In genomic region chr9:121285341-121286324, GRCm38 (mm10) we compare ENCODE assay signal across 7 mouse cellular contexts. TPM values are rescaled to one million over a fixed set of nuclear protein-coding genes. Genes with fewer than 3 reads are reported as not detected.
DNase-seq lines count a peak whose midpoint lies in the region; ATAC-seq and TF ChIP-seq lines count a peak whose summit lies in the region.

No protein-coding gene starts in this region.

- H3K4me3 ChIP-seq in ES-Bruce4 (ENCODE audit: low read depth, low read length): peak overlapping the region; percentile 69
- H3K4me3 ChIP-seq in embryonic facial prominence, embryonic 15.5 days (replicated peaks): peak overlapping the region; percentile 47
- H3K4me3 ChIP-seq in heart, embryonic 14.5 days (ENCODE audit: control insufficient read depth in 1 of 2, insufficient read depth in 1 of 2, low read depth in 1 of 2, low read length in 2 of 2): peak overlapping the region; percentile 48 to 67
- peak overlapping the region; percentile 50 for H3K4me3 ChIP-seq in kidney, embryonic 16.5 days (ENCODE audit: low read length)

- TF ChIP-seq CTCF in ES-Bruce4 (IDR thresholded peaks at IDR 0.05; ENCODE audit: low read depth, low read length): no peak

- peak overlapping the region; percentile 34; the same call in 1 of the 2 replicates for H3K9ac ChIP-seq in ES-Bruce4 (ENCODE audit: low read depth, poor library complexity, severe bottlenecking)
- H3K9ac ChIP-seq in embryonic facial prominence, embryonic 15.5 days: peak overlapping the region; percentile 44
- H3K9ac ChIP-seq in heart, embryonic 14.5 days (ENCODE audit: low read length): peak overlapping the region; percentile 72
- H3K9ac ChIP-seq in kidney, embryonic 16.5 days (replicated peaks; ENCODE audit: low read length): peak overlapping the region; percentile 57

- H3K27ac ChIP-seq in ES-Bruce4 (ENCODE audit: insufficient read depth, low read length): no peak overlapping the region
- no peak overlapping the region for H3K27ac ChIP-seq in embryonic facial prominence, embryonic 15.5 days (replicated peaks)
- H3K27ac ChIP-seq in heart, embryonic 14.5 days (replicated peaks in 1 of 2; ENCODE audit: control insufficient read depth in 1 of 2, insufficient read depth in 1 of 2, low read depth in 2 of 2, low read length in 2 of 2): peak overlapping the region; percentile 42 to 50; a peak in 2 of 4 replicates
- peak overlapping the region; percentile 2 for H3K27ac ChIP-seq in kidney, embryonic 16.5 days (ENCODE audit: low read length)

- H3K9me3 ChIP-seq in ES-Bruce4 (replicated peaks; ENCODE audit: control insufficient read depth, insufficient read depth, low read length, poor library complexity, severe bottlenecking): peaks cover 8% of the 10 kb centered on the region
- H3K9me3 ChIP-seq in embryonic facial prominence, embryonic 15.5 days (replicated peaks): no peaks in the 10 kb centered on the region
- peaks cover 12% of the 10 kb centered on the region for H3K9me3 ChIP-seq in heart, embryonic 14.5 days (ENCODE audit: control insufficient read depth, low read length)
- peaks cover 17% of the 10 kb centered on the region for H3K9me3 ChIP-seq in kidney, embryonic 16.5 days (ENCODE audit: low read length)

- peak; percentile 62 to 73 for DNase-seq in adrenal gland, adult 18-20 months (ENCODE audit: low spot score in 2 of 2)
- DNase-seq in lung, postnatal 14 days: peak; percentile 71
- DNase-seq in retina, postnatal 1 day: peak; percentile 73

- no peaks in the 10 kb centered on the region for H3K4me1 ChIP-seq in ES-Bruce4 (ENCODE audit: control insufficient read depth, insufficient read depth, low read length)
- peaks cover 5% of the 10 kb centered on the region; the same call in 1 of the 2 replicates for H3K4me1 ChIP-seq in embryonic facial prominence, embryonic 15.5 days
- peaks cover 0 to 4% of the 10 kb centered on the region in 2 experiments; a peak in 1 of 4 replicates for H3K4me1 ChIP-seq in heart, embryonic 14.5 days (ENCODE audit: control insufficient read depth in 2 of 2, insufficient read depth in 2 of 2, low read length in 2 of 2)
- H3K4me1 ChIP-seq in kidney, embryonic 16.5 days (ENCODE audit: insufficient read depth, low read length): peaks cover 3% of the 10 kb centered on the region; the same call in 1 of the 2 replicates

- peak; percentile 79; the same call in 1 of the 2 replicates for ATAC-seq in embryonic facial prominence, embryonic 15.5 days (ENCODE audit: insufficient number of reproducible peaks, low FRiP score, low TSS enrichment, low read depth)
- peak; percentile 50; the same call in 1 of the 2 replicates for ATAC-seq in heart, embryonic 14.5 days (ENCODE audit: insufficient number of reproducible peaks, insufficient read depth, low FRiP score, low read depth)
- peak; percentile 93 for ATAC-seq in kidney, embryonic 16.5 days (ENCODE audit: low FRiP score, low TSS enrichment)

- no peak for TF ChIP-seq EP300 in ES-Bruce4 (IDR thresholded peaks at IDR 0.05; ENCODE audit: insufficient read depth, low read depth, low read length)

- no peaks in the 10 kb centered on the region for H3K36me3 ChIP-seq in ES-Bruce4 (ENCODE audit: control insufficient read depth, insufficient read depth, low read length, poor library complexity, severe bottlenecking)
- H3K36me3 ChIP-seq in embryonic facial prominence, embryonic 15.5 days: no peaks in the 10 kb centered on the region
- H3K36me3 ChIP-seq in heart, embryonic 14.5 days (ENCODE audit: control insufficient read depth, insufficient read depth, low read length): no peaks in the 10 kb centered on the region
- 0 out of 2 replicates have a peak, but pooled peaks cover 3% of the 10 kb centered on the region for H3K36me3 ChIP-seq in kidney, embryonic 16.5 days (ENCODE audit: insufficient read depth, low read length)

- no peaks in the 10 kb centered on the region for H3K27me3 ChIP-seq in ES-Bruce4 (ENCODE audit: control insufficient read depth, insufficient read depth, low read length, poor library complexity, severe bottlenecking)
- H3K27me3 ChIP-seq in embryonic facial prominence, embryonic 15.5 days: no peaks in the 10 kb centered on the region
- H3K27me3 ChIP-seq in heart, embryonic 14.5 days (ENCODE audit: control insufficient read depth, insufficient read depth, low read length): no peaks in the 10 kb centered on the region
- no peaks in the 10 kb centered on the region for H3K27me3 ChIP-seq in kidney, embryonic 16.5 days (ENCODE audit: insufficient read depth, low read length)

- 13% methylated on average over 29 of the region's 29 CpGs for WGBS in embryonic facial prominence, embryonic 15.5 days
- 18% methylated on average over 29 of the region's 29 CpGs for whole genome bisulfite sequencing in heart, embryonic 14.5 days
- 16% methylated on average over 29 of the region's 29 CpGs for WGBS in kidney, embryonic 16.5 days

- peak overlapping the region; percentile 62 for H3K4me2 ChIP-seq in embryonic facial prominence, embryonic 15.5 days (replicated peaks)
- peak overlapping the region; percentile 75 for H3K4me2 ChIP-seq in heart, embryonic 14.5 days (ENCODE audit: low read length)
- peak overlapping the region; percentile 58 for H3K4me2 ChIP-seq in kidney, embryonic 16.5 days (replicated peaks; ENCODE audit: low read depth, low read length)

- TF ChIP-seq POLR2A in ES-Bruce4 (IDR thresholded peaks at IDR 0.05; ENCODE audit: insufficient read depth, low read length): no peak

RNA-seq across cellular contexts. Expression of gene Ulk4, which starts 8.6 kb away (rescaled TPM):
- polyA plus RNA-seq in ES-Bruce4 (2011; ENCODE audit: insufficient read depth, insufficient read length, low read depth, missing spikeins): 3.1 and 3.3 TPM in 2 replicates
- total RNA-seq in adrenal gland, adult 18-20 months (2021): 1 to 10 TPM; 1.2 to 2.2 TPM
- polyA plus RNA-seq in embryonic facial prominence, embryonic 15.5 days (2015; fragmentation: Nextera tagmentation; extraction: Ambion mirVana): 143 and 159 TPM in 2 replicates
- polyA plus RNA-seq in heart, embryonic 14.5 days (2014; fragmentation: Nextera tagmentation; extraction: Ambion mirVana): 87.5 and 95.4 TPM in 2 replicates
- polyA plus RNA-seq in kidney, embryonic 16.5 days (2015; fragmentation: Nextera tagmentation; extraction: Ambion mirVana): 144 and 148 TPM in 2 replicates

RNA-seq across cellular contexts. Expression of gene Trak1, which starts 11.7 kb away (rescaled TPM):
- 40.3 and 44.1 TPM in 2 replicates for polyA plus RNA-seq in ES-Bruce4 (2011; ENCODE audit: insufficient read depth, insufficient read length, low read depth, missing spikeins)
- 10 to 100 TPM; 75.7 to 96.6 TPM for total RNA-seq in adrenal gland, adult 18-20 months (2021)
- 28.4 and 28.9 TPM in 2 replicates for polyA plus RNA-seq in embryonic facial prominence, embryonic 15.5 days (2015; fragmentation: Nextera tagmentation; extraction: Ambion mirVana)
- 41.3 and 42.1 TPM in 2 replicates for polyA plus RNA-seq in heart, embryonic 14.5 days (2014; fragmentation: Nextera tagmentation; extraction: Ambion mirVana)
- 16.2 and 17.7 TPM in 2 replicates for polyA plus RNA-seq in kidney, embryonic 16.5 days (2015; fragmentation: Nextera tagmentation; extraction: Ambion mirVana)

Comparison
In these comparisons a context has a peak if more than half of its experiments do, and no peak if none do; other contexts are left out.
1. H3K27ac ChIP-seq: peak in heart, embryonic 14.5 days (2 of 2) and kidney, embryonic 16.5 days (single experiment); none in ES-Bruce4 (single experiment) and embryonic facial prominence, embryonic 15.5 days (single experiment).
2. RNA of gene Ulk4, which starts 8.6 kb away (polyA plus RNA-seq): 144 to 148 TPM in kidney, embryonic 16.5 days, 143 to 159 TPM in embryonic facial prominence, embryonic 15.5 days and 87.5 to 95.4 TPM in heart, embryonic 14.5 days; 3.1 to 3.3 TPM in ES-Bruce4; every median in the first group is over 10 times any median in the second.
3. Peak in every context shown above with its lines, with median percentiles within 50 percentile points of each other: H3K4me3 ChIP-seq, H3K9ac ChIP-seq, DNase-seq, ATAC-seq and H3K4me2 ChIP-seq.